Mouse (Mus musculus) forebrain, embryonic 15.5 days (tissue): ENCODE data around the gene Ctnnd2. TPM values are rescaled to one million over a fixed set of nuclear protein-coding genes. Genes with fewer than 3 reads are reported as not detected.

Experiments used
- ATAC-seq: fragments of 200-750 bp; cut with Nextera tagmentation; replicated peaks from 2 replicates; pipeline ENCODE4 v1.8.0; 2017; ENCODE audit warnings: mild to moderate bottlenecking, moderate TSS enrichment, moderate library complexity
- H3K27ac ChIP-seq: fragments of 300-500 bp; sonication (generic); replicated peaks from 2 replicates; pipeline ENCODE4 v1.5.1; 2015; ENCODE audit warnings: mild to moderate bottlenecking, inconsistent platforms
- H3K27me3 ChIP-seq: fragments of 300-500 bp; sonication (generic); 2 replicates; pipeline ENCODE4 v1.6.1; 2015; ENCODE audit warnings: inconsistent platforms
- H3K36me3 ChIP-seq: fragments of 300-500 bp; sonication (generic); 2 replicates; pipeline ENCODE4 v1.6.1; 2015; ENCODE audit warnings: mild to moderate bottlenecking, inconsistent platforms
- H3K4me1 ChIP-seq: fragments of 300-500 bp; sonication (generic); 2 replicates; pipeline ENCODE4 v1.6.1; 2015; ENCODE audit warnings: inconsistent platforms
- H3K4me2 ChIP-seq: fragments of 300-500 bp; sonication (generic); replicated peaks from 2 replicates; pipeline ENCODE4 v1.6.1; 2015; ENCODE audit warnings: mild to moderate bottlenecking, inconsistent platforms
- H3K4me3 ChIP-seq: fragments of 300-500 bp; sonication (generic); 2 replicates; pipeline ENCODE4 v1.5.1; 2015; ENCODE audit warnings: mild to moderate bottlenecking, inconsistent platforms
- H3K9ac ChIP-seq: fragments of 300-500 bp; sonication (generic); replicated peaks from 2 replicates; pipeline ENCODE4 v1.6.1; 2015; ENCODE audit warnings: mild to moderate bottlenecking, inconsistent platforms
- H3K9me3 ChIP-seq: fragments of 300-500 bp; sonication (generic); 2 replicates; pipeline ENCODE4 v1.6.1; 2016; ENCODE audit warnings: inconsistent platforms
- WGBS: fragments of 180-500 bp; shearing (Covaris S2); methylation state at CpG from one replicate; pipeline ENCODE4 v1.1.7; 2015; ENCODE audit warnings: mixed read lengths; 5-methylcytosine and 5-hydroxymethylcytosine counted together
- polyA plus RNA-seq: library from polyadenylated mRNA; unstranded; fragments of >200 nt; fragmentation: Nextera tagmentation; extraction: Ambion mirVana; gene quantifications from 2 replicates; pipeline ENCODE4 v1.2.1, GENCODE M21; 2015

Ctnnd2 gene
- polyA plus RNA-seq, 1 experiment from 2014 or later = 83.6 TPM

DNA sequence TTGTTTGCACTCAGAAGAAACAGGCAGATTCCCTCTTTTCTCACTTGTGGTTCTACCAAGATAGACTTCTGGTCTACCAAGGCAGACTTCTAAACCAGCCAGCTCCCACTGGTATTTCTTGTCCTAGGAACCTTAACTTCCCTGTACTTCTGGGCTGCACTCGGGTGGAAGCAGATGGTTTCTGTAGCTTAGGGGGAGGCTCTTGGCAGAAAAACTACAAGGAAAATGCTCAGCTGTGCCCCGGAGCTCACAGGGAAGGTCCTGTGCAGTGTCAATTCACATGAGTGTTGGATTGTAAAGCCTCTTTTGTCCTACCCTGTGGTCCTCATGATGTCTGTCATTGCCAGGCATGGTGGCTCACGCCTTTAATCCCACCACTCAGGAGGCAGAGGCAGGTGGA lies 546.4 kb downstream of the Ctnnd2 start:
- WGBS = 64% methylated on average over 3 of the region's 3 CpGs
- Histone ChIP-seq H3K36me3 (no peaks in the 10 kb centered on the region), H3K4me1 (peaks cover 18% of the 10 kb centered on the region), H3K9me3 (no peaks in the 10 kb centered on the region), H3K4me2 (no peak overlapping the region), H3K4me3 (no peak overlapping the region), H3K27ac (peak overlapping the region; percentile 50), H3K9ac (no peak overlapping the region), H3K27me3 (no peaks in the 10 kb centered on the region)
- ATAC-seq = no peak

DNA sequence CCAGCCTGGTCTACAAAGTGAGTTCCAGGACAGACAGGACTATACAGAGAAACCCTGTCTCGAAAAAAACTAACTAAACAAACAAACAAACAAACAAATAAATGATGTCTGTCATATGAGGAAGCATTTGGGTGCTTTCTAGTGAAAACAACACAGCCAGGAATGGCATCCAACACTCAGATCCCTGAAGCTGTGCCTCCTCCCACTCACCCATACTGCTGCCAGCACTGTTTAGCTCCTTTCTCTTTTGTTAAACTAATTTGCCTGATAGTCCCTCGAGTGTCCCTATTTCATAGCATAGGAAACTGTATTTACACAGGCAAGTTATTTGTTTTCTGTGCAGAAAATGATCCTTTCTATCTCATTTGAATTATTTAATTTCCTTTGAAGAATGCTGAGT lies 546.8 kb downstream of the Ctnnd2 start:
- Histone ChIP-seq H3K9ac (no peak overlapping the region), H3K9me3 (no peaks in the 10 kb centered on the region), H3K27me3 (no peaks in the 10 kb centered on the region), H3K4me3 (no peak overlapping the region), H3K4me2 (no peak overlapping the region), H3K36me3 (no peaks in the 10 kb centered on the region), H3K27ac (peak overlapping the region; percentile 50), H3K4me1 (peaks cover 18% of the 10 kb centered on the region)
- 52% methylated on average over 2 of the region's 2 CpGs for WGBS
- ATAC-seq = no peak

- Histone ChIP-seq H3K36me3 (no peaks in the 10 kb centered on the region), H3K27me3 (no peaks in the 10 kb centered on the region), H3K27ac (0 out of 2 replicates have a peak overlapping the region, but pooled peaks have one; percentile 5), H3K9ac (no peak overlapping the region), H3K4me3 (no peak overlapping the region), H3K9me3 (no peaks in the 10 kb centered on the region), H3K4me1 (peaks cover 29% of the 10 kb centered on the region), H3K4me2 (no peak overlapping the region)
- 13% methylated on average over 2 of the region's 2 CpGs for WGBS
- ATAC-seq = no peak
These were observed 548.7 kb downstream of the Ctnnd2 start for GRCm38 (mm10) chr15:30721098-30721497.

DNA sequence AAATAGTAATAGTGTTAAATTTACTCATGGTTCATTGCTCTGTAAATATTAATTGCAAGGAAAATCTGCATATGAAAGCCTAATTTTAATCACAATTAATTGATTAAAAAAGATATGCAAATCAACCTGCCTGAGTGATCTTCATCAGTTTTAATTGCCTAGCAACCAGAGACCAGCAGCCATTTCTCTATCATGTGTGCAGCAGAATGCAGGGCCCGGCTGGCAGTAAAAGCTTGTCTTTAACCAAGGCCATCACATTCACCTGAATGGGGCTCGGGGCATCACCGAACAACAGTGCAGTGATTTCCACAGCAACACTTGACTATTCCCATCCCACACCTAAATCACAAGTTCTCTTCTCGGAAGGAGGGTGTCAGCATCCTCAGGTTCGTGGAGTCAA lies 553.7 kb downstream of the Ctnnd2 start:
- Histone ChIP-seq H3K4me3 (no peak overlapping the region), H3K27me3 (no peaks in the 10 kb centered on the region), H3K36me3 (no peaks in the 10 kb centered on the region), H3K9me3 (no peaks in the 10 kb centered on the region), H3K4me1 (peaks cover 19% of the 10 kb centered on the region), H3K4me2 (no peak overlapping the region), H3K9ac (no peak overlapping the region), H3K27ac (peak overlapping the region; percentile 39)
- ATAC-seq = peak; percentile 74
- WGBS = 34% methylated on average over 5 of the region's 5 CpGs

- no peaks in the 10 kb centered on the region for H3K27me3 ChIP-seq
- H3K27ac ChIP-seq = no peak overlapping the region
- ATAC-seq = no peak
- 15% methylated on average over 4 of the region's 4 CpGs for whole genome bisulfite sequencing
- H3K4me2 ChIP-seq = no peak overlapping the region
- no peak overlapping the region for H3K9ac ChIP-seq
- H3K36me3 ChIP-seq = no peaks in the 10 kb centered on the region
- no peaks in the 10 kb centered on the region for H3K9me3 ChIP-seq
- H3K4me3 ChIP-seq = no peak overlapping the region
- peaks cover 12% of the 10 kb centered on the region for H3K4me1 ChIP-seq
These were observed 565.8 kb downstream of the Ctnnd2 start for GRCm38 (mm10) chr15:30738178-30738577.

DNA sequence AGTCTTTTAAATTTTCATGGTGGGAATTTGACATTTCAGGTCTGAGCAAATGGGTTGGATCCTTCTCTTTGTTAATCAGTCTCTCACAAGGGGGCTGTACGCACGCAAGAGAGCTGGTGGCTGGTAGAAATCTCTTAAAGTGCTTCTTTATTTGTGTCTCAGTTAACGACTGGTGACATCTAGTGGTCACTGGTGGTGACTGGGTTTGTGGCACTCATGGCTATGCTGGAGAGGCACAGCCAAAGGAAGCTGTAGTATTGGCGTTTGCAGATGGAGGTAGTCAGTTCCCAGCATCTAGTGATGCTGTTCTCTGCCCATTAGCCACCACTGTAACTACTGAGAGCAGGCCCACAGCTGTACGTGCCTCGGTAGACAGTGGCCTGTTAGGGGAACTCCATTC lies 568.3 kb downstream of the Ctnnd2 start:
- Histone ChIP-seq H3K27me3 (no peaks in the 10 kb centered on the region), H3K4me3 (no peak overlapping the region), H3K9me3 (no peaks in the 10 kb centered on the region), H3K36me3 (no peaks in the 10 kb centered on the region), H3K27ac (peak overlapping the region; percentile 64), H3K9ac (no peak overlapping the region), H3K4me1 (peaks cover 12% of the 10 kb centered on the region), H3K4me2 (no peak overlapping the region)
- peak; percentile 94 for ATAC-seq
- WGBS = 8% methylated on average over 6 of the region's 6 CpGs

DNA sequence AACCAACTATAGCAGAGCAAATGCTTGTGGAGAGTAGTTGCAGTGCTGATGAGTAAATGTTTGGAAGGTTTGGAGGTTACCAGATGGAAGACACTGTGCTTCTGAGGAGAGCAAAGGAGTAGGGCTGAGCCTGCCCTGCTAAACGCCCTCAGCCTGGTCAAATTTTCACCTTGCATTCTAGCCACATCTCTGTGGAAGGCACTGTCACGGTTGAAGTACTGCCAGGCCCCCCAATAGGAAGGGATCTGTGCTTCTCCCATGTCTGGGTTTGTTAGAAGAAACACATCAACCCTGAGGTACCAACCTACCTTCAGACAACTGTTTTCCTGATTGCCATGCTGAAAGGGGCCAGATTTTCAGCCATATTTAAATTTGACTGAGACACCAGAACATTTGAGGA lies 585.6 kb downstream of the Ctnnd2 start:
- H3K9ac ChIP-seq = no peak overlapping the region
- no peaks in the 10 kb centered on the region for H3K9me3 ChIP-seq
- 0 out of 2 replicates have a peak, but pooled peaks cover 6% of the 10 kb centered on the region for H3K4me1 ChIP-seq
- no peak for ATAC-seq
- WGBS = 94% methylated on average over 2 of the region's 2 CpGs
- no peaks in the 10 kb centered on the region for H3K27me3 ChIP-seq
- no peak overlapping the region for H3K4me3 ChIP-seq
- H3K4me2 ChIP-seq = no peak overlapping the region
- H3K36me3 ChIP-seq = no peaks in the 10 kb centered on the region
- no peak overlapping the region for H3K27ac ChIP-seq

DNA sequence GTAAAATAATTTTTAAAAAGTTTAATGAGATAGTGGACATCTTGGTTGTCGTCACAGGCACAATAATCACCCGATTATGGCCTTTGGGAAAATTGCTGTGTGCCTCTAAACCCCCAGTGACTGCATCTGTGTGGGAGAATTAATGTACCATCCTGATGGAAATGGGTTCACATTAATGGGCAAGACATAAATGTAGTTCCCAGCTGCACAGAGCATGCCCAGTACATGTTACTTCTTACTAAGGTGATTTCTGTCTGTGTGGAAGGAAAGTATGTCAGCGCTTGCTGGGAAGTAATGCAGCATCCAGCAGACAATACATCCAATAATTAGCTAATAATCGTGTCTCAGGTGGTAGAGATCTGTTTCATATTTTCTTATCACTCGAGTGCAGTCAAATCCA lies 589.8 kb downstream of the Ctnnd2 start:
- WGBS = 84% methylated on average over 5 of the region's 5 CpGs
- Histone ChIP-seq H3K4me3 (no peak overlapping the region), H3K27ac (no peak overlapping the region), H3K4me1 (0 out of 2 replicates have a peak, but pooled peaks cover 6% of the 10 kb centered on the region), H3K36me3 (no peaks in the 10 kb centered on the region), H3K27me3 (no peaks in the 10 kb centered on the region), H3K9ac (no peak overlapping the region), H3K9me3 (no peaks in the 10 kb centered on the region), H3K4me2 (no peak overlapping the region)
- ATAC-seq = no peak

DNA sequence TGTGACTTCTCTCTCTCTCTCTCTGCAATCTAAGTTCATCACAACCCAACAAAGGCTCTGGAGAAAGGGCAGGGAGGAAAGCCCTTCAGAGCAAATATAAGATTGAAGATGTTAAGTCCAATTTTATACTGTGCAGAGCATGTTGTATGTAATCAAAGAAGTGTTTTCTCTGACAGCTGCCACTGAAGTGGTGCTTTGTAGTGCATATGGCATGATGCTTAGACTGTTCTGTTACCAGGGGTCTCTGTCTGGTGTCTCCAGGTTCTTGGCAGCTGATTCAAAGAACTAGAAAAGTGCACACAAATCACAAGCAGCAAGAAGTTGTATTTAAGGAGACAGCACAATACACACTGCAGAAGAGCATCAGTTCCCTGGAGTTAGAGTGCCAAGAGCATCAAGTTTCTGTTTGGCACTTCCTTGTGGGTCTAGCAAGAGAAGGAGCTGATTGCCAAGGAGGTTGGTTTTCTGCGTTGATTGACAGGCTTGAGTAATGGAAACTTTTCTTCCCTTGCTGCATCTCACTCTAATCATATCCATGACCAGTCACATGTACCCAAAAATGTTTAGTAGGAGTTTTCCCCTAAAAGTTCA lies 590.4 kb downstream of the Ctnnd2 start:
- WGBS = 76% methylated on average over 1 of the region's 1 CpGs
- Histone ChIP-seq H3K9ac (no peak overlapping the region), H3K27ac (no peak overlapping the region; the same call in 1 of the 2 replicates)

GRCm38 (mm10) chr15:30776931-30777330 lies 604.5 kb downstream of the Ctnnd2 start:
- H3K36me3 ChIP-seq = no peaks in the 10 kb centered on the region; the same call in 1 of the 2 replicates
- no peaks in the 10 kb centered on the region for H3K27me3 ChIP-seq
- no peak overlapping the region for H3K4me2 ChIP-seq
- H3K4me3 ChIP-seq = no peak overlapping the region
- no peaks in the 10 kb centered on the region for H3K4me1 ChIP-seq
- no peak overlapping the region for H3K27ac ChIP-seq
- ATAC-seq = no peak
- 92% methylated on average over 7 of the region's 7 CpGs for WGBS
- H3K9ac ChIP-seq = no peak overlapping the region
- H3K9me3 ChIP-seq = no peaks in the 10 kb centered on the region

More for the DNA sequence above, 590.4 kb downstream of the Ctnnd2 start:
- no peak overlapping the region for H3K4me3 ChIP-seq
- 0 out of 2 replicates have a peak, but pooled peaks cover 6% of the 10 kb centered on the region for H3K4me1 ChIP-seq
- H3K36me3 ChIP-seq = no peaks in the 10 kb centered on the region
- ATAC-seq = no peak; the same call in 1 of the 2 replicates
- H3K9me3 ChIP-seq = no peaks in the 10 kb centered on the region
- H3K4me2 ChIP-seq = no peak overlapping the region
- H3K27me3 ChIP-seq = no peaks in the 10 kb centered on the region

DNA sequence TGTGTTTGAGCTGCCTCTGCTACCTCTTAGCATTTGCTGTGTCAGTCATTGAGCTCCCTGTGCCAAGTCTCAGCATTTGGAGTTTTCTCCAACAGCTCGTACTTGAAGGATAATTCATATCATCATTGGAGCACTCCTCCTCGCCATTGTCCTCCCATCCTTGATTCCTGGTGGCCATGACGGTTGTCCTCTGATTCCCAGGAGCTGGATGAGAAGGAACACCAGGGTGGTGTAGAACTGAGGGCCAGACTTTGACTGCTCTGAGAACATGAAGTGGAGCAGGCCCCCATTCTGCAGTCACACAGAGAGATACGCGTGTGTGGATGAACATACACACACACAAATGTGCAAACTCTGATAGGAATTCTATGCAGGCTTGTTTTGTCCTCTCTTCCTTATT lies 605.4 kb downstream of the Ctnnd2 start:
- Histone ChIP-seq H3K9ac (no peak overlapping the region), H3K36me3 (no peaks in the 10 kb centered on the region; the same call in 1 of the 2 replicates), H3K4me2 (no peak overlapping the region), H3K27me3 (no peaks in the 10 kb centered on the region), H3K4me1 (no peaks in the 10 kb centered on the region), H3K9me3 (no peaks in the 10 kb centered on the region), H3K4me3 (no peak overlapping the region), H3K27ac (no peak overlapping the region)
- WGBS = 94% methylated on average over 5 of the region's 5 CpGs
- ATAC-seq = no peak

DNA sequence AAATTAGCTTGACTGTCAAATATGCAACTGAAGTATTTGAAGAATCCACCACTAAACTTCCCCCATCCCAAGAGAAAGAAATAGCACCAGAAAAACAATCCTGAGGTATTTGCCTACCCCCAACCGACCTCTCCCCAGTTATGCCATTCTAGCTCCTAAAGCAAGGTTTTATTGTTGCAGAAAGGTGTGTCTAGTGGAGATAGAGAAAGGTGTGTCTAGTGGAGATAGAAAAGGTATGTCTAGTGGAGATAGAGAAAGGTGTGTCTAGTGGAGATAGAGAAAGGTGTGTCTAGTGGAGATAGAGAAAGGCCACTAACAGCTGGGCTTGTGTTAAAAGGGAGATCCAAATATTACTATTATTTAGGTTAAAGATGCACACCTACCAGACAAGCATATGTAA lies 607.5 kb downstream of the Ctnnd2 start:
- WGBS = 93% methylated on average over 1 of the region's 1 CpGs
- H3K9ac ChIP-seq = no peak overlapping the region
- no peak overlapping the region for H3K4me2 ChIP-seq
- no peaks in the 10 kb centered on the region for H3K4me1 ChIP-seq
- no peaks in the 10 kb centered on the region for H3K9me3 ChIP-seq
- H3K27ac ChIP-seq = no peak overlapping the region
- no peak for ATAC-seq
- H3K27me3 ChIP-seq = no peaks in the 10 kb centered on the region
- no peak overlapping the region for H3K4me3 ChIP-seq
- no peaks in the 10 kb centered on the region; the same call in 1 of the 2 replicates for H3K36me3 ChIP-seq

DNA sequence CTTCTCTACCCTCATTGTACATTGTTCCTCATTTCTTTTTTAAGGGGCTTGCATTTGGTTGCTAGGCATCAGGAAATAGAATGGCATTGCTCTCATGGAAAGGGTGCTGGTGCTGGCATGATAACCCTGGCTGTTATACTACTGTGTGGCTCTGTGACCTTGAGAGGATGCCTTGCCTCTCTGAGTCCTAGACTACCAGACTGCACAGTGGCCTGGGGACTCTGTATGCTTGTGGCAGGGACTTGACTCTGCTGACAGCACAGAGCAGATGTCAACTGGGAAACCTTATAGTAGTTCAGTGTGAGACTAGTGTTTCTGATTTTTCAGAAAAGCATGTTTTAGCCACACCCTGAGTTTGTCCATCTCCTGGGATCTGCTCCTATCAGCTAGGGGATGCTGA lies 608.6 kb downstream of the Ctnnd2 start:
- Histone ChIP-seq H3K9me3 (no peaks in the 10 kb centered on the region), H3K27me3 (no peaks in the 10 kb centered on the region), H3K27ac (no peak overlapping the region), H3K9ac (no peak overlapping the region), H3K4me2 (no peak overlapping the region), H3K36me3 (no peaks in the 10 kb centered on the region; the same call in 1 of the 2 replicates), H3K4me1 (no peaks in the 10 kb centered on the region), H3K4me3 (no peak overlapping the region)
- 0 out of 2 replicates have a peak, but pooled peaks have one; percentile 35 for ATAC-seq
